Mouse (Mus musculus): ENCODE results near the gene Eef2kmt. TPM values are rescaled to one million over a fixed set of nuclear protein-coding genes. Genes with fewer than 3 reads are reported as not detected.

The Eef2kmt gene
- 23.5 and 25.7 TPM in 2 replicates for polyA plus RNA-seq (2015; fragmentation: Nextera tagmentation; extraction: Ambion mirVana)

- Histone ChIP-seq H3K9ac (peak within 1 kb of the TSS; percentile 90), H3K4me2 (peak within 1 kb of the TSS; percentile 87), H3K4me1 (peaks cover 17% of the 10 kb centered on the region), H3K36me3 (peaks cover 11% of the 10 kb centered on the region), H3K27ac (replicated peaks) (peak within 1 kb of the TSS; percentile 85), H3K27me3 (replicated peaks) (no peaks in the 10 kb centered on the region), H3K9me3 (no peaks in the 10 kb centered on the region), H3K4me3 (peak within 1 kb of the TSS; percentile 80)
- ATAC-seq (ENCODE audit: extremely low read depth, insufficient number of reproducible peaks, low FRiP score, low TSS enrichment) = peak; percentile 96
- 1% methylated on average over 56 of the region's 57 CpGs for WGBS
Measured at GRCm38 (mm10) chr16:5255779-5256496, at the start of gene Eef2kmt. TSS of gene Eef2kmt (minus strand) at chr16:5255983.

- H3K27ac ChIP-seq (replicated peaks) = no peak overlapping the region
- WGBS = 55% methylated on average over 5 of the region's 5 CpGs
- no peaks in the 10 kb centered on the region for H3K36me3 ChIP-seq
- no peaks in the 10 kb centered on the region for H3K27me3 ChIP-seq (replicated peaks)
- no peak overlapping the region for H3K4me3 ChIP-seq
- no peak for ATAC-seq (ENCODE audit: extremely low read depth, insufficient number of reproducible peaks, low FRiP score, low TSS enrichment)
- no peaks in the 10 kb centered on the region for H3K4me1 ChIP-seq
- peaks cover 7% of the 10 kb centered on the region; the same call in 1 of the 2 replicates for H3K9me3 ChIP-seq
- no peak overlapping the region for H3K4me2 ChIP-seq
- no peak overlapping the region for H3K9ac ChIP-seq
Measured at GRCm38 (mm10) chr16:5295238-5295637, 39.5 kb upstream of the Eef2kmt start.

- no peak for ATAC-seq (ENCODE audit: extremely low read depth, insufficient number of reproducible peaks, low FRiP score, low TSS enrichment)
- H3K9me3 ChIP-seq = no peaks in the 10 kb centered on the region
Measured at GRCm38 (mm10) chr16:5285376-5285775, 29.6 kb upstream of the Eef2kmt start.

GRCm38 (mm10) chr16:5282686-5283085 lies 26.9 kb upstream of the Eef2kmt start:
- ATAC-seq (ENCODE audit: extremely low read depth, insufficient number of reproducible peaks, low FRiP score, low TSS enrichment) = no peak
- H3K9me3 ChIP-seq = no peaks in the 10 kb centered on the region
- no peaks in the 10 kb centered on the region for H3K36me3 ChIP-seq
- no peak overlapping the region for H3K4me3 ChIP-seq
- no peak overlapping the region for H3K9ac ChIP-seq
- 79% methylated on average over 9 of the region's 9 CpGs for WGBS
- no peak overlapping the region for H3K27ac ChIP-seq (replicated peaks)
- H3K4me1 ChIP-seq = no peaks in the 10 kb centered on the region
- H3K27me3 ChIP-seq (replicated peaks) = peaks cover 5% of the 10 kb centered on the region; the same call in 1 of the 2 replicates
- no peak overlapping the region for H3K4me2 ChIP-seq

More at GRCm38 (mm10) chr16:5285376-5285775, 29.6 kb upstream of the Eef2kmt start:
- Histone ChIP-seq H3K27ac (replicated peaks) (no peak overlapping the region), H3K4me1 (no peaks in the 10 kb centered on the region), H3K36me3 (no peaks in the 10 kb centered on the region), H3K9ac (no peak overlapping the region), H3K4me3 (no peak overlapping the region), H3K4me2 (no peak overlapping the region), H3K27me3 (replicated peaks) (peaks cover 5% of the 10 kb centered on the region; the same call in 1 of the 2 replicates)
- WGBS = 48% methylated on average over 3 of the region's 3 CpGs

GRCm38 (mm10) chr16:5279571-5280222 lies 23.9 kb upstream of the Eef2kmt start:
- Histone ChIP-seq H3K27ac (replicated peaks) (no peak overlapping the region), H3K9ac (no peak overlapping the region), H3K9me3 (no peaks in the 10 kb centered on the region), H3K4me3 (no peak overlapping the region), H3K4me1 (no peaks in the 10 kb centered on the region), H3K4me2 (no peak overlapping the region), H3K36me3 (no peaks in the 10 kb centered on the region), H3K27me3 (replicated peaks) (0 out of 2 replicates have a peak, but pooled peaks cover 5% of the 10 kb centered on the region)
- WGBS = 78% methylated on average over 5 of the region's 5 CpGs
- no peak for ATAC-seq (ENCODE audit: extremely low read depth, insufficient number of reproducible peaks, low FRiP score, low TSS enrichment)

GRCm38 (mm10) chr16:5272371-5272770 lies 16.6 kb upstream of the Eef2kmt start:
- no peak for ATAC-seq (ENCODE audit: extremely low read depth, insufficient number of reproducible peaks, low FRiP score, low TSS enrichment)
- no peaks in the 10 kb centered on the region for H3K9me3 ChIP-seq
- no peaks in the 10 kb centered on the region for H3K4me1 ChIP-seq
- 64% methylated on average over 3 of the region's 3 CpGs for WGBS
- no peak overlapping the region for H3K9ac ChIP-seq
- H3K4me2 ChIP-seq = no peak overlapping the region
- no peaks in the 10 kb centered on the region for H3K27me3 ChIP-seq (replicated peaks)
- H3K27ac ChIP-seq (replicated peaks) = no peak overlapping the region
- no peak overlapping the region for H3K4me3 ChIP-seq
- no peaks in the 10 kb centered on the region for H3K36me3 ChIP-seq

GRCm38 (mm10) chr16:5271411-5272035 lies 15.7 kb upstream of the Eef2kmt start:
- WGBS = 72% methylated on average over 4 of the region's 4 CpGs

GRCm38 (mm10) chr16:5263926-5264325 lies 8.1 kb upstream of the Eef2kmt start:
- Histone ChIP-seq H3K27me3 (replicated peaks) (no peaks in the 10 kb centered on the region), H3K27ac (replicated peaks) (no peak overlapping the region), H3K4me2 (no peak overlapping the region), H3K4me1 (no peaks in the 10 kb centered on the region), H3K36me3 (no peaks in the 10 kb centered on the region), H3K4me3 (no peak overlapping the region), H3K9ac (no peak overlapping the region), H3K9me3 (peaks cover 8% of the 10 kb centered on the region; the same call in 1 of the 2 replicates)
- WGBS = 82% methylated on average over 7 of the region's 7 CpGs
- no peak for ATAC-seq (ENCODE audit: extremely low read depth, insufficient number of reproducible peaks, low FRiP score, low TSS enrichment)

More at GRCm38 (mm10) chr16:5271411-5272035, 15.7 kb upstream of the Eef2kmt start:
- Histone ChIP-seq H3K27me3 (replicated peaks) (no peaks in the 10 kb centered on the region), H3K27ac (replicated peaks) (no peak overlapping the region), H3K4me2 (no peak overlapping the region), H3K4me3 (no peak overlapping the region), H3K36me3 (no peaks in the 10 kb centered on the region), H3K9ac (no peak overlapping the region), H3K9me3 (no peaks in the 10 kb centered on the region), H3K4me1 (no peaks in the 10 kb centered on the region)
- no peak for ATAC-seq (ENCODE audit: extremely low read depth, insufficient number of reproducible peaks, low FRiP score, low TSS enrichment)

GRCm38 (mm10) chr16:5263156-5263555 lies 7.4 kb upstream of the Eef2kmt start:
- Histone ChIP-seq H3K9me3 (peaks cover 8% of the 10 kb centered on the region; the same call in 1 of the 2 replicates), H3K27ac (replicated peaks) (no peak overlapping the region), H3K9ac (no peak overlapping the region), H3K4me2 (no peak overlapping the region), H3K4me3 (no peak overlapping the region), H3K4me1 (no peaks in the 10 kb centered on the region), H3K36me3 (no peaks in the 10 kb centered on the region), H3K27me3 (replicated peaks) (no peaks in the 10 kb centered on the region)
- 65% methylated on average over 8 of the region's 8 CpGs for WGBS
- no peak for ATAC-seq (ENCODE audit: extremely low read depth, insufficient number of reproducible peaks, low FRiP score, low TSS enrichment)

- Histone ChIP-seq H3K4me2 (peak overlapping the region; percentile 87), H3K36me3 (peaks cover 17% of the 10 kb centered on the region), H3K27me3 (replicated peaks) (no peaks in the 10 kb centered on the region), H3K9me3 (no peaks in the 10 kb centered on the region), H3K9ac (peak overlapping the region; percentile 90), H3K4me1 (peaks cover 17% of the 10 kb centered on the region), H3K4me3 (peak overlapping the region; percentile 80), H3K27ac (replicated peaks) (peak overlapping the region; percentile 85)
- WGBS = 2% methylated on average over 27 of the region's 27 CpGs
- no peak for ATAC-seq (ENCODE audit: extremely low read depth, insufficient number of reproducible peaks, low FRiP score, low TSS enrichment)
Measured at GRCm38 (mm10) chr16:5255081-5255740, 572 bp downstream of the Eef2kmt start.

Measured in heart, embryonic 13.5 days (tissue).